Mouse (Mus musculus) intestine, postnatal 0 days (tissue): ENCODE data around the gene Fyb2. TPM values are rescaled to one million over a fixed set of nuclear protein-coding genes. Genes with fewer than 3 reads are reported as not detected.

Experiments used
- ATAC-seq: fragments of 200-750 bp; cut with Nextera tagmentation; 2 replicates; pipeline ENCODE4 v1.8.0; 2017; ENCODE audit warnings: mild to moderate bottlenecking, moderate TSS enrichment, moderate library complexity
- H3K27ac ChIP-seq: fragments of 300-500 bp; sonication (generic); 2 replicates; pipeline ENCODE4 v1.5.1; 2014; ENCODE audit warnings: mild to moderate bottlenecking, low read depth, low read length, moderate library complexity
- H3K27me3 ChIP-seq: fragments of 300-500 bp; sonication (generic); replicated peaks from 2 replicates; pipeline ENCODE4 v1.6.1; 2014; ENCODE audit warnings: low read length, mixed read lengths; ENCODE audit not compliant: control insufficient read depth, insufficient read depth
- H3K36me3 ChIP-seq: fragments of 300-500 bp; sonication (generic); 2 replicates; pipeline ENCODE4 v1.6.1; 2014; ENCODE audit warnings: mild to moderate bottlenecking, moderate library complexity; ENCODE audit not compliant: control insufficient read depth, insufficient read depth
- H3K4me1 ChIP-seq: fragments of 300-500 bp; sonication (generic); replicated peaks from 2 replicates; pipeline ENCODE4 v1.6.1; 2014; ENCODE audit warnings: antibody characterized with exemption, low read length, mixed read lengths; ENCODE audit not compliant: control insufficient read depth, insufficient read depth
- H3K4me2 ChIP-seq: fragments of 300-500 bp; sonication (generic); replicated peaks from 2 replicates; pipeline ENCODE4 v1.6.1; 2014; ENCODE audit warnings: low read depth, mild to moderate bottlenecking, moderate library complexity
- H3K4me3 ChIP-seq: fragments of 300-500 bp; sonication (generic); 2 replicates; pipeline ENCODE4 v1.5.1; 2014; ENCODE audit warnings: low read depth, low read length
- H3K9ac ChIP-seq: fragments of 300-500 bp; sonication (generic); 2 replicates; pipeline ENCODE4 v1.6.1; 2014; ENCODE audit warnings: mild to moderate bottlenecking, low read depth, low read length
- H3K9me3 ChIP-seq: fragments of 300-500 bp; sonication (generic); 2 replicates; pipeline ENCODE4 v1.6.1; 2016; ENCODE audit warnings: mixed run types; ENCODE audit not compliant: control insufficient read depth
- CTCF ChIP-seq: sonication (generic); IDR thresholded peaks from 2 replicates; pipeline ENCODE4 v1.5.1; 2016; ENCODE audit warnings: low read depth, mild to moderate bottlenecking, control low read depth, antibody characterized with exemption, moderate library complexity
- WGBS: fragments of 180-500 bp; shearing (Covaris S2); extraction: QIAGEN DNeasy Blood & Tissue Kit; methylation state at CpG from one replicate; pipeline ENCODE4 v1.1.7; 2014; 5-methylcytosine and 5-hydroxymethylcytosine counted together
- polyA plus RNA-seq: library from polyadenylated mRNA; unstranded; fragments of >200 nt; fragmentation: Nextera tagmentation; extraction: Ambion mirVana; gene quantifications from 2 replicates; pipeline ENCODE4 v1.2.1, GENCODE M21; 2015

Gene Fyb2
- polyA plus RNA-seq, 1 experiment from 2014 or later: 0.25 TPM

DNA sequence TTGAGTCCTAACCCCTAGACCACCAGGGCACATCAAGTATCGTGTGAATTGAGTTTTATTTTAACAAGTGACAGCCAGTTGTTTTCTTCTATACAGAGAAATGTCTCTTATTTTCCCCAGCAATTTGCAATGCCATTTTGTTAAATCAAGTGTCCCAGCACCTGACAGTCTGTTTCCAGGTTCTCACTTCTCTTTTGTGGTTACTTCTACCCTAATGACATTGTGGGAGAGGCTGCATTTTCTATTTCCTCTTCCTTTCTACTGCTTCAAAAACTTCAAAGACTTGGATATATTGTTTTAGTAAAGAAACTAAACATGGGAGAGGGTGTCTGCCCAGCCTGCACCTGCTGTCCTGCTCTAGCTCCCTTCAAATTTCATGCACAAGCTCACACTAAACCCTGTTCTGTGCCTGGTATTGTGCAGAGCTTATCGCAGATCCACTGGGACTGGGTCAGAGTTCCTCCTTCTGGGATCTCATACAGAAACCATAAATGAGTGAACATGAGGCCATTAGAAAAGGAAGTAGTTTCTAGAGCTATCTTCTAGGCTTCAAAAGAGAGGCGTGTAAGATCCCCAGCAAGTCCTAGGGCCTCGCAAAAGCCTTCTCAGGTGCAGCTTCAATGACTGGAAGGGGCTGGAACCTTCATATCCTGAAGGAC is 94.2 kb downstream of the Fyb2 start:
- no peak overlapping the region for H3K4me3 ChIP-seq
- H3K4me1 ChIP-seq: no peaks in the 10 kb centered on the region
- ATAC-seq: no peak
- H3K9ac ChIP-seq: no peak overlapping the region
- 79% methylated on average over 4 of the region's 4 CpGs for WGBS
- TF ChIP-seq CTCF: no peak
- H3K36me3 ChIP-seq: no peaks in the 10 kb centered on the region
- H3K27ac ChIP-seq: no peak overlapping the region
- no peaks in the 10 kb centered on the region for H3K27me3 ChIP-seq
- H3K4me2 ChIP-seq: no peak overlapping the region
- H3K9me3 ChIP-seq: 0 out of 2 replicates have a peak, but pooled peaks cover 3% of the 10 kb centered on the region

DNA sequence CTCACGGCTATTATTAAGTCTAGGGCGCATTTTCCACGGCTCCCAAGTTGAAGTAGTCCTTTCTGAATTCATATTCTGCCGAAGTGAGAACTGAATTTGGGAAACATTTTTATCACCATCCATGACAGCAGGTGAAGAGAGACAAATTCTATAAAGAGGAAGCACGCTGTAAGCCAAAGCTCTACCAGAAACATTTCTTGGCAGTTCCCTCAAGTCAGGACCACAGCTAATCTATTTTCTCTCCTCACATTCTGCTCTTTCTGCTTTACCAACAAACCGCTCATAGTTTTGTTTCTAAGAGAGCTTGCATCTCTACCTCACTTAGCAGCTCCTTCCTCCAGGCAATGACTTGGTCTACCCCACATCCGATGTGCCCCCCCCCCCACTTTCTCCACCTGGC is 100.5 kb downstream of the Fyb2 start:
- H3K4me3 ChIP-seq: no peak overlapping the region
- no peak overlapping the region for H3K27ac ChIP-seq
- H3K4me1 ChIP-seq: no peaks in the 10 kb centered on the region
- no peak overlapping the region for H3K9ac ChIP-seq
- no peak for TF ChIP-seq CTCF
- no peaks in the 10 kb centered on the region for H3K27me3 ChIP-seq
- H3K4me2 ChIP-seq: no peak overlapping the region
- H3K9me3 ChIP-seq: 0 out of 2 replicates have a peak, but pooled peaks cover 3% of the 10 kb centered on the region
- WGBS: 89% methylated on average over 7 of the region's 7 CpGs
- H3K36me3 ChIP-seq: peaks cover under 1% of the 10 kb centered on the region; the same call in 1 of the 2 replicates
- ATAC-seq: no peak

DNA sequence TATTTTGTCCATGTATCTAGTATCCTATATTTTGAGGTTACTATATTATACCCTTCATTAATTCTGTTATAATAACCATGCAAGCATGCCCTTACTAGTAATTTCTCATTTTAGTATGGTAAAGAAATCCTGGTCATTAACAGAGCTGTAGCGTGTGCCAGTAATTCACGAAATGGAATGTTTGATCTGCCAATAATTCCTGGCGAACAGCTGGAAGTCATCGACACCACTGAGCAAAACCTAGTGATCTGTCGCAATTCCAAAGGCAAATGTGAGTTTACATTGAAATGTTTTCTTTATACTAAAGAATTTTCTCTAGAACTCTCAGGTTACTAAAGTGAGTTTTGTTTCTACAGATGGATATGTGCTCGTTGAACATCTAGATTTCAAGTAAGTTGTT is 102.2 kb downstream of the Fyb2 start:
- no peak for TF ChIP-seq CTCF
- H3K36me3 ChIP-seq: peaks cover 4% of the 10 kb centered on the region; the same call in 1 of the 2 replicates
- no peak overlapping the region for H3K4me3 ChIP-seq
- H3K27ac ChIP-seq: no peak overlapping the region
- H3K4me2 ChIP-seq: no peak overlapping the region
- WGBS: 73% methylated on average over 6 of the region's 6 CpGs
- no peaks in the 10 kb centered on the region for H3K4me1 ChIP-seq
- no peaks in the 10 kb centered on the region for H3K27me3 ChIP-seq
- H3K9me3 ChIP-seq: no peaks in the 10 kb centered on the region
- ATAC-seq: no peak
- no peak overlapping the region for H3K9ac ChIP-seq

DNA sequence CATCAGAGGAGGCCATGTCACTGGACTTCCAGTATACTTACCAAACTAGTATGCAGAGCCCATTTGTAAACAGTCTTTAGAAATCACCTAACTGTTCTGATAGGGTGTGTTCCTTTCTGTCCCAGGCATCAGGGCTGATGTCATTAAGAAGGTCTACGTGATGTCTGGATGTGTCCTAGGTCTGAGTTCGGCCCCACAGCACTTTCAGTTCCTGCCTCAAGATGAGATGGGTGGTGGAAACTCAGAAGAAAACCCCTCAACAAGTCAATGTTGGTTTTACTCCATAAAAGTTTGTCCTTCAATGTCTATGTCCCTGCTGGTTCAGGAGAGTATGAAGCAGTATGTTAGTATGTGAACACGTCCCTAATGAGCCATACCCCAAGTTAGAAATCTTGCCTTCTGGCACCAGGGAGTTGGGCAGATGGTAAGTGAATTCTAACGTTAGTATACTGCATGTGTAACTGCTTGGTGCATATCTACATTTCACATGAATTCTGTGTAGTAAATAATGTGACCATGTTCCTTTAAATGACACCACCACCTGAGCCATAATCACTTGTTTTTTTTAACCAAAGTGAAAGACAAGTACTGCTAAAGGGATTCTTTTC is 102.9 kb downstream of the Fyb2 start:
- H3K4me3 ChIP-seq: no peak overlapping the region
- WGBS: 82% methylated on average over 4 of the region's 4 CpGs
- H3K4me1 ChIP-seq: no peaks in the 10 kb centered on the region
- H3K27me3 ChIP-seq: no peaks in the 10 kb centered on the region
- H3K9me3 ChIP-seq: no peaks in the 10 kb centered on the region
- ATAC-seq: no peak
- H3K4me2 ChIP-seq: no peak overlapping the region
- H3K27ac ChIP-seq: no peak overlapping the region
- peaks cover 4% of the 10 kb centered on the region; the same call in 1 of the 2 replicates for H3K36me3 ChIP-seq
- no peak for TF ChIP-seq CTCF
- H3K9ac ChIP-seq: no peak overlapping the region

- no peak overlapping the region for H3K27ac ChIP-seq
- no peaks in the 10 kb centered on the region for H3K36me3 ChIP-seq
- H3K4me2 ChIP-seq: no peak overlapping the region
- no peak for TF ChIP-seq CTCF
- no peak overlapping the region for H3K9ac ChIP-seq
- H3K27me3 ChIP-seq: no peaks in the 10 kb centered on the region
- ATAC-seq: no peak
- no peaks in the 10 kb centered on the region for H3K4me1 ChIP-seq
- no peak overlapping the region for H3K4me3 ChIP-seq
- H3K9me3 ChIP-seq: no peaks in the 10 kb centered on the region
- 78% methylated on average over 6 of the region's 6 CpGs for WGBS
Measured at GRCm38 (mm10) chr4:105027278-105027677, 114.0 kb downstream of the Fyb2 start.

DNA sequence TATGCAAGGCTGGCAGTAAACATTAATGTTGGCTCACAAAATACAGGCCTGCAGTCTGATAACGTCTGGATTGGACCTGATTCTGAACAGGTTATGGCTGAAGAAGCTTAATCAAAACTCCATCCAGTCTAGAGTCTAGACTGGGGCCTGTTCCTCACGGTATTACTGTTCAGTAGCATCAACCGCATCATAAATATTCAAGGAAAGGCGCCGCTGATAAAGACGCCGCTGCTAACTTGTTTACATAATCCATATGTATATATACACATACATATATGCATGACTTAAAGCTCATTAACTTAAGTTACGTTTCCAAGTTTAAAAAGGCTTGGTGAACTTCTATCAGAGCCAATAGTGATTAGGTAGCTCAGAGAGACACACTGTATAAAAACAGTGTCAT is 117.8 kb downstream of the Fyb2 start:
- H3K4me2 ChIP-seq: no peak overlapping the region
- WGBS: 39% methylated on average over 8 of the region's 8 CpGs
- ATAC-seq: no peak
- no peaks in the 10 kb centered on the region for H3K27me3 ChIP-seq
- no peak overlapping the region for H3K27ac ChIP-seq
- H3K36me3 ChIP-seq: no peaks in the 10 kb centered on the region; the same call in 1 of the 2 replicates
- no peak overlapping the region for H3K4me3 ChIP-seq
- TF ChIP-seq CTCF: no peak
- no peak overlapping the region for H3K9ac ChIP-seq
- H3K9me3 ChIP-seq: no peaks in the 10 kb centered on the region
- H3K4me1 ChIP-seq: no peaks in the 10 kb centered on the region
